Mouse (Mus musculus): ENCODE results near the gene Itprid2.

DNA sequence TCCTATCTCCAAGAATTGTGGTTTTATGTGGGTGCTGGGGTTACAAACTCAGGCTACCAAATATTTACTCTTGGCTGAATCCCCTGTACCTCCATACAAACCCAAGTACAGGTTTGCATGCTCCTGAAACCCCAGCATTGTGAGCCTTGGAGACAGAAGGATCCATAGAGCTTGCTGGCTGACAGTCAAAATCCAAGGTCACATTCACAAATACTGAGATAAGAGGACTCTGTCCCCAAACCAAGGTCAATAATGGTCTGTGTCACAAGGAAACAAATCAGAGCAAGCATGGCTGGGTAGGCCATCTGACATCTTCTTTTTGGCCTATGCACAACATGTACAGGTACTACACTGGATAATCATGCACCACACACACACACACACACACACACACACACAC lies 82.7 kb downstream of the Itprid2 start:
- no peak for TF ChIP-seq POLR2A (IDR thresholded peaks at IDR 0.05; ENCODE audit: borderline replicate concordance, extremely low read depth, low read depth, low read length)
- no peak for TF ChIP-seq CTCF (IDR thresholded peaks at IDR 0.05; ENCODE audit: insufficient read depth, low read length)
